Mouse (Mus musculus) erythroblast, embryonic 14.5 days (primary cell): ENCODE measurements at regions not wholly inside any gene's neighbourhood (a gene's known extent, or its start where the extent isn't known, plus 50 kb on each side); places are given as distances from the start of the nearest gene placed in this dataset.

Source experiments
- H3K27me3 ChIP-seq: 2 replicates; pipeline ENCODE4 v1.6.1; 2012; ENCODE audit warnings: inconsistent platforms; ENCODE audit not compliant: control insufficient read depth
- H3K36me3 ChIP-seq: 2 replicates; pipeline ENCODE4 v1.6.1; 2012; ENCODE audit warnings: mild to moderate bottlenecking, inconsistent platforms; ENCODE audit not compliant: control insufficient read depth
- H3K4me1 ChIP-seq: 2 replicates; pipeline ENCODE4 v1.6.1; 2012; ENCODE audit warnings: inconsistent platforms; ENCODE audit not compliant: control insufficient read depth
- H3K4me3 ChIP-seq: replicated peaks from 2 replicates; pipeline ENCODE3; 2012; ENCODE audit warnings: moderate library complexity, mild to moderate bottlenecking, inconsistent platforms
- H3K9me3 ChIP-seq: 2 replicates; pipeline ENCODE4 v1.6.1; 2012; ENCODE audit warnings: low read length, inconsistent platforms, mixed read lengths; ENCODE audit not compliant: control insufficient read depth
- GATA1 ChIP-seq: IDR thresholded peaks from 2 replicates; pipeline ENCODE4 v1.6.1; 2012; ENCODE audit warnings: low read length, inconsistent platforms, mixed read lengths
- TAL1 ChIP-seq: IDR thresholded peaks from 3 replicates; pipeline ENCODE4 v1.6.1; 2012; ENCODE audit warnings: low read length, inconsistent platforms, mixed read lengths

DNA sequence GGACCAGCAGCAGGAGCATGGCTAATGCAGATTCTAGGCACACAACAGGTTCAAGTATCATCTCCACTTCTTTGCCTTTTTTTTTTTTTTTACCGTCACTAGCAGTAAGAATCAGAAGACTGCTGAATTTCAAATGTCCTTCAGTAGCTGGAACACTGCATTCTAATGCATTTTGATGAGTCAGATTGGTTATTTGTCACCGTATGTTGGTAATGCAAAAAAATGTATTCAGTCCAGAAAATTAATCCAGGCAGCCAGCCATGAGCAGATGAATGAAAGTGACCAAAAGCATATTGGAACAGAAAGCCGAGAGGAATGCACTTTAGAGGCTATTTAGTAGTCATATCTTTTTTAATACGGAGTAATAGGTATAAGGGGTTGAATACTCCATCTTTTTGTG is 322.4 kb upstream of the Pard3b start:
- no peaks in the 10 kb centered on the region for H3K9me3 ChIP-seq
- TF ChIP-seq GATA1 (no peak), TAL1 (no peak)
- no peak overlapping the region for H3K4me3 ChIP-seq

DNA sequence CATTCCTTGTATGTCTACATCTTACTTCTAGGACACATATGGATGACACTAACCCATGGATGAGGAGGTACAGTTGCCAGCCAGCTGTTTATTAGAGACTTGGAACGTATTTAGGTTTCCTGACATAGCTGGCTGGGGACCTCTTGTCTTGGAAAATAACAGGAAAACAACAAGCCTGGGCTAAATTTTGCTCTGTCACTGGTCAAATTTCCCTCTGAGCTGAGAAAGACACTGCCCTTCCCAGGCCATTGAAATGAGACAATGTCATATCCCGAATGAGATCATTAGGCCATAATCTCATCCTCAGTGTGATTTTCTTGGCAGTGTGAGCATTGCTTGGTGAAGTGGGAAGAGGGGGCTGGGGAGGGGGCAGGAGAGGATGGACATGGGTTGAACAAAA is 321.9 kb upstream of the Pard3b start:
- no peak overlapping the region for H3K4me3 ChIP-seq
- no peaks in the 10 kb centered on the region for H3K36me3 ChIP-seq
- TF ChIP-seq TAL1 (no peak), GATA1 (no peak)
- no peaks in the 10 kb centered on the region for H3K4me1 ChIP-seq
- no peaks in the 10 kb centered on the region for H3K27me3 ChIP-seq
- no peaks in the 10 kb centered on the region for H3K9me3 ChIP-seq

More for the DNA sequence above, 322.4 kb upstream of the Pard3b start:
- Histone ChIP-seq H3K36me3 (no peaks in the 10 kb centered on the region), H3K27me3 (no peaks in the 10 kb centered on the region), H3K4me1 (no peaks in the 10 kb centered on the region)

DNA sequence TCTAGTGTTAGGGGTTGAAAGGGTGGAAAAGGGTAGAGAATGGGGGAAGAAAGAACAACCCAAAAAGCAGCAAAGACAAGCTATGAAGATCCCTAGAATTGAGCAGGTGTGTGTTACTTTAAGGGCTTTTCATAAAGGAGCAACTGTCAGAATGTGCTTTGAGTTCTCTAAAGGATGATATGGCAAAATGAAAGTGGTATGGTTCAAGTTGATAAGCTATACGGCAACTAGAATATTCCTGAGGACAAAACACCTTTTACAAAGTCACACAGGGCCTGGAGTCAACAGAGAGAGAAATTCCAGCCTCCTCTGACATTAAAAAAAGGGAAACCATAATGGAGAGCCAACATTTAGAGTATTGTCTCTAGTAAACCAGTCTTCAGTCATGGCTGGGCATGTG is 320.6 kb upstream of the Pard3b start:
- TF ChIP-seq TAL1 = no peak
- no peak for TF ChIP-seq GATA1
- no peaks in the 10 kb centered on the region for H3K27me3 ChIP-seq
- H3K36me3 ChIP-seq = no peaks in the 10 kb centered on the region
- H3K4me3 ChIP-seq = no peak overlapping the region
- no peaks in the 10 kb centered on the region for H3K9me3 ChIP-seq
- no peaks in the 10 kb centered on the region for H3K4me1 ChIP-seq

DNA sequence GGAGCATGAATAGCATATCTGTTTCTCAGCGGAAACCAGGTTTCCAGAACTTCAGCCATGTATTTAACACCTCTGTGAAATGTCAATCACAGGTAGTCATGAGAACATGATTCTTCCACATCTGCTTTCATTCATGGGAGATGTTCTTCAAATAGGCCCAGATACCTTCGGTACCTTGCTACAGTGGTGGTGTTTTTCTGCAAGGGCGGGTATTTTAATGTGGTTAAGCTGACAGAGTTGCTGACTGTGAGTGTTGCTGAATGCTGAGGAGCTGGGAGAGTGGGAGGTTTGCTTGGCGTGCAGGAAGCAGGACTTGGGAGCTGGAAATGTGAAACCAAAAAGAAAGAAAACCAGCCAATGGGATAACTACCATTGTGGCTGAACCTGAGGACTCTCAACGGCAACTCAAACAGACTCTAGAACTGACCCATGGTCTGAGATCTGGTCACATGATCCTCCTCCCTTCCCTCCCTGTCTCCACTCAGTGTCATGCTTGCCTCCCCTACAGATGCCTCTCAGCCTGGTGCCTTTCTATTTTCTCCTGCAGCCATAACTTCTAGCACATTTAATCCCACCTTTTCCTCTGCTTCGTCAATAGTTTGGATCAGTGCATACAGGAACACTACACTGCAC is 317.0 kb upstream of the Pard3b start:
- H3K36me3 ChIP-seq = no peaks in the 10 kb centered on the region
- H3K4me1 ChIP-seq = no peaks in the 10 kb centered on the region
- H3K27me3 ChIP-seq = no peaks in the 10 kb centered on the region
- no peaks in the 10 kb centered on the region for H3K9me3 ChIP-seq
- TF ChIP-seq GATA1 (no peak), TAL1 (no peak)
- no peak overlapping the region for H3K4me3 ChIP-seq

DNA sequence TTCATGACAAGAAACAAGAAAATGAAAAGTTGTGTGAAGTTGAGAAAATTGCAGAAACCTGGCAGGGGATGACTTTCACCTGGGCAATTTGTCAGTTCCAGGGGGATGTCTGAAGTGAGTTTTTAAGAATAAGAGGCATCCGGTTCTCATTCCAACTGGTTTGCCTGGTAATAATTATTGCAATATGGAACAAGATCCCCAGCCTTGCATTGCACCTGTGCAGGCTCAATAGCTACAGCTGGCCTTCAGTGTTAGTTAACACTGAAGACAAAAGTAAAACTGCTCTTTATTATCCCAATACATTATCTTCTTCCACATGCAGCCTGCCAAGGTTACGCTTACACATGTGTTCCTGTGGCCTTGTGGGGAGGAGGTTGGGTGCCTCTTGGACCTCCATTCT is 307.2 kb upstream of the Pard3b start:
- H3K9me3 ChIP-seq = no peaks in the 10 kb centered on the region
- TF ChIP-seq TAL1 (no peak), GATA1 (no peak)
- H3K27me3 ChIP-seq = no peaks in the 10 kb centered on the region
- no peaks in the 10 kb centered on the region for H3K36me3 ChIP-seq
- no peaks in the 10 kb centered on the region for H3K4me1 ChIP-seq
- no peak overlapping the region for H3K4me3 ChIP-seq

DNA sequence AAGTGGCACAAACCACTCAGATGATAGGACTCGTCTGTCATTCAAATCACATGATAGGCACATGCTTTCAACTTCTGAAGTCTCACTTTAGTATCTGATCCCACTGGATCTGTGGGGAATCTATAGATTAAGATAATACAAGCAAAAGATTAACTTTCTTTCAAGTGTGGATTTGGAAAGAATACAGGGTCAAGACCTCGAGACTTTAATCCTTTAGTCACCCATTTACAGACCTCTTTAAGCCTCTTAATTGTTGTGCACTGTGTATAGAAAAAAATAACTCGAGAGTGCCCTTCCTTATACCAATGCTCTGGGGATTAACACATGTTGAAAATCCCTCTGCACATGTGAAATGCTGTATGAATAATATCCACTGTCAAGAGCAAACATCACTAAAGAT is 306.7 kb upstream of the Pard3b start:
- no peaks in the 10 kb centered on the region for H3K27me3 ChIP-seq
- H3K4me1 ChIP-seq = no peaks in the 10 kb centered on the region
- no peak overlapping the region for H3K4me3 ChIP-seq
- H3K36me3 ChIP-seq = no peaks in the 10 kb centered on the region
- TF ChIP-seq GATA1 (no peak), TAL1 (no peak)
- H3K9me3 ChIP-seq = no peaks in the 10 kb centered on the region

GRCm38 (mm10) chr1:61336367-61336766 is 302.3 kb upstream of the Pard3b start:
- Histone ChIP-seq H3K27me3 (no peaks in the 10 kb centered on the region), H3K4me1 (no peaks in the 10 kb centered on the region), H3K9me3 (no peaks in the 10 kb centered on the region), H3K36me3 (no peaks in the 10 kb centered on the region), H3K4me3 (no peak overlapping the region)
- TF ChIP-seq TAL1 (no peak), GATA1 (no peak)

DNA sequence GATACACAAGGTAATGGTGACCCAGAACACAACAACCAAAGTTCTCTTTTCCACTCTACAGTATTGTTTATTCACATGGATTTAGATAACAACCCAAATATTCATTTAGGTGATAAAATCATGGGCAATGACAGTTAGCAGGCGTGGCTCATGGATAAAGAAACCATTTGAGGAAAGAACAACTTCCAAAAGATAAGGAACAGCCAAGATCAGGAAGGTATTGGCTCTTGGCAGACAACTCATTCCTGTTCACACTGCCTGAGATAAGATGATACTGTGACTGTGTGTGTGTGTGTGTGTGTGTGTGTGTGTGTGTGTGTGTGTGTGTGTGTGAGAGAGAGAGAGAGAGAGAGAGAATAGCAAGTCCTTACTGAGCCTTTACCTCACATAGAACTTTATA is 285.7 kb upstream of the Pard3b start:
- H3K27me3 ChIP-seq = no peaks in the 10 kb centered on the region
- no peaks in the 10 kb centered on the region for H3K4me1 ChIP-seq
- no peak overlapping the region for H3K4me3 ChIP-seq
- H3K36me3 ChIP-seq = no peaks in the 10 kb centered on the region
- TF ChIP-seq GATA1 = no peak
- no peak for TF ChIP-seq TAL1
- H3K9me3 ChIP-seq = no peaks in the 10 kb centered on the region

- Histone ChIP-seq H3K36me3 (no peaks in the 10 kb centered on the region), H3K9me3 (no peaks in the 10 kb centered on the region), H3K4me1 (no peaks in the 10 kb centered on the region), H3K4me3 (no peak overlapping the region), H3K27me3 (no peaks in the 10 kb centered on the region)
- TF ChIP-seq GATA1 (no peak), TAL1 (no peak)
These were observed 285.1 kb upstream of the Pard3b start for GRCm38 (mm10) chr1:61353481-61353880.

GRCm38 (mm10) chr1:61355241-61355640 is 283.4 kb upstream of the Pard3b start:
- Histone ChIP-seq H3K4me3 (no peak overlapping the region), H3K4me1 (no peaks in the 10 kb centered on the region), H3K9me3 (no peaks in the 10 kb centered on the region), H3K36me3 (no peaks in the 10 kb centered on the region), H3K27me3 (no peaks in the 10 kb centered on the region)
- TF ChIP-seq GATA1 (no peak), TAL1 (no peak)
